Mouse (Mus musculus) erythroblast, adult 5-6 weeks (primary cell): ENCODE measurements around the gene Rpusd1. TPM values are rescaled to one million over a fixed set of nuclear protein-coding genes. Genes with fewer than 3 reads are reported as not detected.

Experiments
- ATAC-seq: replicated peaks from 2 replicates; pipeline ENCODE4 v1.8.0; 2016; ENCODE audit warnings: moderate number of reproducible peaks, mild to moderate bottlenecking, moderate TSS enrichment, inconsistent platforms; ENCODE audit not compliant: poor library complexity, low FRiP score, severe bottlenecking
- total RNA-seq, 2 experiments: library from RNA; stranded (forward) in 1 of 2; stranded (reverse) in 1 of 2; fragments of 150-400 nt in 1 of 2; fragments of 200-764, 138-1000 nt in 1 of 2; gene quantifications; 2 replicates each; pipeline versions ENCODE4 v1.2.3 to v1.2.4; 2015 to 2017; ENCODE audit warnings: low replicate concordance in 2 of 2

Rpusd1 gene
- total RNA-seq (2015; ENCODE audit: low replicate concordance) (4.2 and 6.5 TPM in 2 replicates), total RNA-seq (2017; ENCODE audit: low replicate concordance) (1.4 TPM in 2 replicates)

- ATAC-seq: peak; percentile 92
Observed at GRCm38 (mm10) chr17:25727265-25728008, at the start of gene Rpusd1, which contains the start of gene Chtf18. Gene Rpusd1, plus strand, starts transcription at chr17:25727670. Gene Chtf18, minus strand, starts transcription at chr17:25727419.

- ATAC-seq: no peak
Observed at GRCm38 (mm10) chr17:25677969-25678368, 49.5 kb upstream of the Rpusd1 start.

DNA sequence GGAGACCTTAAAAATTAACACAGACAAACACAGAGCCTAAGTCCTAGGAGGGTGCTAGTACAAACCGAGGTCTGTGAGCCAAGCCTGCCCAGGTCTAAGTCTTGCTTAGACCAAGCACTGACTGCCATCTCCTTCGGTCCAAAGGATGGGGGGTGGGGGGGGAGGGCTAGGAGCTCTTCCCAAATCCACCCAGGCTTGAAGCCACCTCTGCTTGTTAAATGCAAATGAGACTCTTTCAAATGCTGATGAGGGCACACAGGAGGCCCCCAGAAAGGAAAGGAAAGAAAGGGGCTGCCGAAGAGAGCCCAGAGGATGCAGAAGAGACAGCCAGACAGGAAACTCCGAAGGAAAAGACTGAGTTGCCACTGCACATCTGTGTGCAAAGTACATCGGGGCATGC, 47.7 kb upstream of the Rpusd1 start:
- ATAC-seq: no peak

DNA sequence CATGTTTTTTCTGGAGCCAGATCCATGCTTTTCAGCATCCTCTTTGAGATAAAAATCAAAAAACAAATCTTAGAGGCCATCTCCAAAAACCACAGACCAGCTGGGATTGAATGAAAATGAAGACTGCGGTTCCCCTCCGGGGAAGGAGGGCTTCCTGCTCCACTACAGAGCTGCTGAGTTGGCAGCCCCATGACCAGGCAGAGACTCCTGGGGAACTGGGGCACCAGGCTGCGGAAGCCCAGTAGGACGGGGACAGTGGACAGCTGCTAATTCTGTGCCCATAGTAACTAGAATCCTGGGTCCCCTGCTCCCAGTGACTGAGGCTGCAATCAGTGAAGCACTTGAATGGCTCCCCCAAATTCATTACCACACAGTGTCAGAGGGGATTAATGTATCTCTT, 45.8 kb upstream of the Rpusd1 start:
- ATAC-seq: no peak

GRCm38 (mm10) chr17:25686323-25686722, 41.1 kb upstream of the Rpusd1 start:
- ATAC-seq: no peak

DNA sequence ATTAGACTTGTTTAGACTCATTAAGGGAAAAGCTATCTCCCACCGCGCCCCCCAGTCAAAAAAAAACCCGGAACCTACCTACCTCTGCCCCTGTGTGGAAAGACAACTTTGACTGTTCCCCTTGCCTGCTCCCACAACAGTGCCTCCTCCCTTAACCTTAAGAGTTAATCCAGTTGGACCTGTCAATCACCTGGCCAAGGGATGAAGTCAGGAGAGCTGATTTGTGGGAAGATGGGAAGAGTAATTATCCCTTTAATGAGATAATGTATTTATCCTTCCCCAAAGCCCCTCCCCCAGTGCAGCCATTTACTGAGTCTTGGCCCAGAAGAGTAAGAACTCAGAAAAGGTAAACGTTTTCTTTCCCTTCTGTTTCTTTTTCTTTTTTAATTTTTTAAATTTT, 38.5 kb upstream of the Rpusd1 start:
- ATAC-seq: no peak

- no peak for ATAC-seq
Observed at GRCm38 (mm10) chr17:25696263-25696662, 31.2 kb upstream of the Rpusd1 start.

- peak; percentile 81 for ATAC-seq
Observed at GRCm38 (mm10) chr17:25698446-25698845, 29.0 kb upstream of the Rpusd1 start.

GRCm38 (mm10) chr17:25700863-25701496, 26.5 kb upstream of the Rpusd1 start:
- no peak for ATAC-seq

GRCm38 (mm10) chr17:25709994-25710393, 17.5 kb upstream of the Rpusd1 start:
- ATAC-seq: 0 out of 2 replicates have a peak, but pooled peaks have one; percentile 44

GRCm38 (mm10) chr17:25711136-25711535, 16.3 kb upstream of the Rpusd1 start:
- no peak for ATAC-seq

- no peak for ATAC-seq
Observed at GRCm38 (mm10) chr17:25715627-25716026, 11.8 kb upstream of the Rpusd1 start.

- ATAC-seq: no peak
Observed at GRCm38 (mm10) chr17:25716130-25716529, 11.3 kb upstream of the Rpusd1 start.

DNA sequence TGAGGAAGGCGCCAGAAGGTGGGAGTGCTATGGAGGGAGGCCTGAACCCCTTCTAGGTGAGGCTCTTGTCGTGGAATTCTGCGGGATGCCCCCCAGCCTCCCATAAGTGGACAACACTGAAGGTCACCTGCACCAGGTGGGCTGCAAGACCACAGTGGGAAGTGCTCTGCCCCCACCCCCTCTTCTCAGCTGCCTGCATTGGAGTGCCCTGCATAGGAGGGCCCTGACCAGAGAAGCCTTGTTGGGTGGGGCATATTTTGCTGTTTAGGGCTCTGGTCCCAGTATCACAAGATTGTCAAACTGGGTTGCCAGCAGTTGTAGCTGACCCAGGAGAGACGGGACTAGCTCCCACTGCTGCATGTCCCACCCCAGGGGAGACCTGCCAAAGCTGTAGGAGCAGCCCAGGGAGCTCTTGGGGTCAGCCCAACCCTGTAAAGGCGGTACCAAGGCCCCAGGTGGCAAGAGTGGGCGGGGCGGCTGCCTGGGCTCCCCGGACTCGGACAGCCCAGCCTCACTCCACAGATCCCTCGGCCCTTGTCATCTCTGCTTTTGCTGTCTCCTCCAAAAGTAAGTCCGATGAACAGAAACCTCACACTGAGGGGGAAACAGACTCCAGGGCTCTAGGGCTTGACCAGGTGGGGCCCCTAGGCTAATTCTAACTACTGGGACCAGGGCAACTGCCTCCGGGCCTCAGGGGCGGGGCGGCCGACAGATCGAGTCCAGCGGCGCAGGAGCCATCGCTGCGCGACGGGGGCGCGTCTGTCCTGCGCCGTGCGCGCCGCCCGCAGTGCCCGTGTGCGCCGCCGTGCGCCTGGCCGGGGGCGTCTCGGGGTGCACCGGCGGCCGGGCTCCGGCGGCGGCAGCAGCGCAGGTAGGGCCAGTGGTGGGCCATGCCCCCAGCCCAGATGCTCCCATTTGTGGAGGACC, 10.5 kb upstream of the Rpusd1 start, which contains the start of gene Gng13:
Gng13 (plus strand) TSS at position 461 of the 927 bp plus-strand sequence.
- no peak for ATAC-seq

GRCm38 (mm10) chr17:25717691-25718090, 9.8 kb upstream of the Rpusd1 start:
- ATAC-seq: no peak

- no peak for ATAC-seq
Observed at GRCm38 (mm10) chr17:25721476-25721875, 6.0 kb upstream of the Rpusd1 start.

DNA sequence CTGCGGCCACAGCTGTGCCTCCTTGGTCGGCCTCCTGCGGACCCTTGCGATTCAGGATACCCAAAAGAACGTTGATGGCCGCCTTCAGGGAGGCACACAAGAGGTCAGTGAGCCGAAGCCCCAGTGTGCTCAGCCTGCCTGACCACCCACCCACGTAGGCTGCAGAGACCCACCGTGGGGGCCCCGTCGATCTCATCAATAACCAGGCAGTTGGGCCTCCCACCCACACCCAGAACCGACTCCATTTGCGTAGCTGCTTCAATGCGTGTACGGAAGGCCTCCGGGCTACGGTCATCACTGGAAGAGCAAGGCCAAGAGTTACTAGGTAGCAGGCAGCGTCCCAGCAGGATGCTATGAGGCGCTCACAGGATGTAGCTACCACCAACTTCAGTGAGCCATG, 4.0 kb upstream of the Rpusd1 start:
- ATAC-seq: no peak

DNA sequence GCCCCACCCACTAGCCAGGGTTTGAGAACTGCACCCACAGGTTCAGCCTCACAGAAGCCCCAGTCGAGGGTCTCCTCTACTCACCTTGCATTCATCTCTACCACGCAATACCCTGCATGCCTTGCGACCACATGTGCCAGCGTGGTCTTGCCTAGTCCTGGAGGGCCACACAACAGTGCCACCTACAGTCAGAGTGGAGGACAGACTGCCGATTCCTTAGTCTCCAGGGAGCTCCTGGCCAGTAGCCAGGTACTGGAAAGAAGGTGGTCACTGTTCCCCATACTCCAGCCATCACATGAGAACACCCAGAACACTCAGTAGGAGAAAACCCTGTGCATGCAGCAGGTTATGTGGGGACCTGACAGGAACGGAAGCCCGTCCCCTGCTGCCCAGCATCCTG, 3.6 kb upstream of the Rpusd1 start:
- ATAC-seq: no peak

- ATAC-seq: no peak
Observed at GRCm38 (mm10) chr17:25725264-25725663, 2.2 kb upstream of the Rpusd1 start.

DNA sequence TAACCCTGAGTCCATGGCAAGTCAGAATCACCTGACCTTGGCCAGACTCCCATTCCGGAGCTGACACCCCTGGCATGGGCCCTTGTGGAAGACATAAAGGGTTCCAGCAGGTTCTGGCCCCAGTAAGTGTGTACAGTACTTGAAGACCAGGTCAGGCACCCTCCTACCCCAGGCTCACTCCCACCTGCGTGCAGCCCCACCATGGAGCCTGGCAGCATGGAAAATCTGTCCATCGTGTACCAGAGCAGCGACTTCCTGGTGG, 470 bp downstream of the Rpusd1 start:
- ATAC-seq: no peak
